Mouse (Mus musculus): Measurements from ENCODE around the gene Kctd10. TPM values are rescaled to one million over a fixed set of nuclear protein-coding genes. Genes with fewer than 3 reads are reported as not detected.
A peak's percentile ranks its signal among the peaks of the same experiment; 100 is the strongest.

Gene Kctd10
- total RNA-seq, 2 experiments from 2014 or later, result 80.7 to 80.8 TPM

- intact Hi-C loops (cut with DNase I), result no loop called here
Measured at GRCm38 (mm10) chr5:114381013-114381351, 674 bp upstream of the Kctd10 start.

GRCm38 (mm10) chr5:114379763-114380162 lies 545 bp downstream of the Kctd10 start:
- peak in 1 of 2 experiments; percentile 15 for DNase-seq
- intact Hi-C loops (cut with DNase I), result loop anchor here (1.0 to 5.0 kb wide), 2 partner anchors 23 to 202 kb away; no protein-coding TSS in a partner anchor

More at GRCm38 (mm10) chr5:114381013-114381351, 674 bp upstream of the Kctd10 start:
- DNase-seq, result no peak

- peak in 1 of 2 experiments; percentile 15 for DNase-seq
- intact Hi-C loops (cut with DNase I), result loop anchor here (5.0 kb wide), 1 partner anchor 202 kb away; no protein-coding TSS in a partner anchor
Measured at GRCm38 (mm10) chr5:114378936-114379335, 1.4 kb downstream of the Kctd10 start.

- intact Hi-C loops (cut with DNase I), result loop anchor here (5.0 kb wide), 1 partner anchor 201 kb away; no protein-coding TSS in a partner anchor
- peak; percentile 31 to 42 for DNase-seq
Measured at GRCm38 (mm10) chr5:114378177-114378920, 2.0 kb downstream of the Kctd10 start.

- intact Hi-C loops (cut with DNase I), result loop anchor here (5.0 kb wide), 1 partner anchor 197 kb away; no protein-coding TSS in a partner anchor
- DNase-seq, result peak in 1 of 2 experiments; percentile 31
Measured at GRCm38 (mm10) chr5:114374409-114375213, 5.7 kb downstream of the Kctd10 start.

GRCm38 (mm10) chr5:114373581-114373980 lies 6.7 kb downstream of the Kctd10 start:
- intact Hi-C loops (cut with DNase I), result no loop called here
- no peak for DNase-seq

- intact Hi-C loops (cut with DNase I), result no loop called here
- DNase-seq, result peak in 1 of 2 experiments; percentile 47
Measured at GRCm38 (mm10) chr5:114373174-114373573, 7.1 kb downstream of the Kctd10 start.

- no peak for DNase-seq
- intact Hi-C loops (cut with DNase I), result no loop called here
Measured at GRCm38 (mm10) chr5:114372565-114372964, 7.7 kb downstream of the Kctd10 start.

- intact Hi-C loops (cut with DNase I), result no loop called here
- DNase-seq, result peak; percentile 36 to 42
Measured at GRCm38 (mm10) chr5:114371731-114372473, 8.4 kb downstream of the Kctd10 start.

- intact Hi-C loops (cut with DNase I), result no loop called here
- peak in 1 of 2 experiments; percentile 19 for DNase-seq
Measured at GRCm38 (mm10) chr5:114371331-114371730, 9.0 kb downstream of the Kctd10 start.

GRCm38 (mm10) chr5:114370371-114370776 lies 9.9 kb downstream of the Kctd10 start:
- peak; percentile 79 to 82 for DNase-seq
- intact Hi-C loops (cut with DNase I), result no loop called here

- intact Hi-C loops (cut with DNase I), result loop anchor here (10.0 kb wide), 1 partner anchor 1495 kb away; no protein-coding TSS in a partner anchor
- no peak for DNase-seq
Measured at GRCm38 (mm10) chr5:114369921-114370320, 10.4 kb downstream of the Kctd10 start.

- intact Hi-C loops (cut with DNase I), result loop anchor here (10.0 kb wide), 1 partner anchor 1494 kb away; no protein-coding TSS in a partner anchor
Measured at GRCm38 (mm10) chr5:114368803-114369496, 11.4 kb downstream of the Kctd10 start.

GRCm38 (mm10) chr5:114368121-114368520 lies 12.2 kb downstream of the Kctd10 start:
- intact Hi-C loops (cut with DNase I), result loop anchor here (10.0 kb wide), 1 partner anchor 1493 kb away; no protein-coding TSS in a partner anchor

More at GRCm38 (mm10) chr5:114368803-114369496, 11.4 kb downstream of the Kctd10 start:
- no peak for DNase-seq

GRCm38 (mm10) chr5:114365043-114365752 lies 15.1 kb downstream of the Kctd10 start:
- DNase-seq, result peak in 1 of 2 experiments; percentile 32
- intact Hi-C loops (cut with DNase I), result loop anchor here (10.0 kb wide), 1 partner anchor 1490 kb away; no protein-coding TSS in a partner anchor

More at GRCm38 (mm10) chr5:114368121-114368520, 12.2 kb downstream of the Kctd10 start:
- DNase-seq, result no peak

GRCm38 (mm10) chr5:114360968-114361367 lies 19.3 kb downstream of the Kctd10 start:
- no peak for DNase-seq
- intact Hi-C loops (cut with DNase I), result loop anchor here (10.0 kb wide), 1 partner anchor 1486 kb away; no protein-coding TSS in a partner anchor

GRCm38 (mm10) chr5:114359586-114359985 lies 20.7 kb downstream of the Kctd10 start:
- intact Hi-C loops (cut with DNase I), result no loop called here
- no peak for DNase-seq

GRCm38 (mm10) chr5:114358833-114359232 lies 21.5 kb downstream of the Kctd10 start:
- no peak for DNase-seq
- intact Hi-C loops (cut with DNase I), result no loop called here

All from heart, postnatal 10 days (tissue).